Mouse (Mus musculus) G1E (cell line): ENCODE measurements around the gene Tmprss7. TPM values are rescaled to one million over a fixed set of nuclear protein-coding genes. Genes with fewer than 3 reads are reported as not detected.

Experiments used
- ATAC-seq: 2 replicates; pipeline ENCODE4 v1.8.0; 2016; ENCODE audit warnings: mild to moderate bottlenecking; ENCODE audit not compliant: insufficient number of reproducible peaks, poor library complexity, low FRiP score, severe bottlenecking; ENCODE audit errors: extremely low read depth
- DNase-seq: peaks from one replicate; pipeline ENCODE4 v3.0.0; 2012; ENCODE audit warnings: low spot score
- H3K27me3 ChIP-seq: 2 replicates; pipeline ENCODE4 v1.6.1; 2012; ENCODE audit warnings: mild to moderate bottlenecking, low read length, inconsistent platforms; ENCODE audit not compliant: insufficient read depth
- H3K36me3 ChIP-seq: replicated peaks from 2 replicates; pipeline ENCODE3; 2012; ENCODE audit warnings: mild to moderate bottlenecking, inconsistent platforms
- H3K4me1 ChIP-seq: 2 replicates; pipeline ENCODE4 v1.6.1; 2012; ENCODE audit warnings: low read depth, low read length, inconsistent platforms, mixed read lengths; ENCODE audit not compliant: insufficient read depth
- H3K4me3 ChIP-seq: 2 replicates; pipeline ENCODE4 v1.5.1; 2012; ENCODE audit warnings: low read depth, mild to moderate bottlenecking, inconsistent platforms, low read length, moderate library complexity, mixed read lengths
- H3K9me3 ChIP-seq: replicated peaks from 2 replicates; pipeline ENCODE4 v1.6.1; 2012; ENCODE audit warnings: inconsistent platforms
- CTCF ChIP-seq: IDR thresholded peaks from 2 replicates; pipeline ENCODE4 v1.5.1; 2012; ENCODE audit warnings: low read depth, low read length, inconsistent platforms, mixed read lengths
- GATA1 ChIP-seq: IDR thresholded peaks from 2 replicates; pipeline ENCODE4 v1.6.1; 2012; ENCODE audit warnings: borderline replicate concordance, low read length, inconsistent platforms, mixed read lengths
- GATA2 ChIP-seq: IDR thresholded peaks from 2 replicates; pipeline ENCODE4 v1.6.1; 2012; ENCODE audit warnings: low read depth, low read length, inconsistent platforms, borderline replicate concordance
- POLR2AphosphoS5 ChIP-seq: IDR thresholded peaks from 2 replicates; pipeline ENCODE4 v1.6.1; 2012; ENCODE audit warnings: low read depth, low read length, inconsistent platforms; ENCODE audit not compliant: insufficient replicate concordance
- TAL1 ChIP-seq: conservative IDR thresholded peaks from 2 replicates; pipeline ENCODE4 v1.6.1; 2012; ENCODE audit warnings: low read depth, low read length, inconsistent platforms, mixed read lengths
- polyA plus RNA-seq: library from polyadenylated mRNA; stranded (reverse); fragments of >175 nt; gene quantifications from 2 replicates; pipeline ENCODE4 v1.2.3, GENCODE M21; 2012
- total RNA-seq, 2 experiments: library from RNA; stranded (forward) in 1 of 2; stranded (reverse) in 1 of 2; fragments of 200-1000 nt in 1 of 2; fragments of >200 nt in 1 of 2; fragmentation: Nextera tagmentation in 1 of 2; gene quantifications; 2 replicates each; pipeline ENCODE4 v1.2.3; 2014 to 2017

Gene Tmprss7
- total and polyA plus RNA-seq, 3 experiments, result 1.8 TPM; not detected in 2

GRCm38 (mm10) chr16:45676462-45676861 is 17.0 kb downstream of the Tmprss7 start:
- Histone ChIP-seq H3K4me1 (no peaks in the 10 kb centered on the region), H3K36me3 (no peaks in the 10 kb centered on the region), H3K27me3 (0 out of 2 replicates have a peak, but pooled peaks cover 3% of the 10 kb centered on the region), H3K4me3 (no peak overlapping the region), H3K9me3 (no peaks in the 10 kb centered on the region)
- DNase-seq (no peak), ATAC-seq (no peak)
- TF ChIP-seq GATA2 (no peak), POLR2AphosphoS5 (no peak), TAL1 (no peak), CTCF (no peak), GATA1 (no peak)

GRCm38 (mm10) chr16:45670005-45670404 is 23.5 kb downstream of the Tmprss7 start:
- DNase-seq, result no peak
- H3K4me3 ChIP-seq, result no peak overlapping the region
- TF ChIP-seq POLR2AphosphoS5 (no peak), GATA1 (no peak), TAL1 (no peak), CTCF (no peak), GATA2 (no peak)
- ATAC-seq, result no peak
- H3K36me3 ChIP-seq, result no peaks in the 10 kb centered on the region
- no peaks in the 10 kb centered on the region for H3K4me1 ChIP-seq
- H3K27me3 ChIP-seq, result no peaks in the 10 kb centered on the region
- H3K9me3 ChIP-seq, result no peaks in the 10 kb centered on the region

GRCm38 (mm10) chr16:45668178-45668577 is 25.3 kb downstream of the Tmprss7 start:
- no peaks in the 10 kb centered on the region for H3K4me1 ChIP-seq
- no peaks in the 10 kb centered on the region for H3K36me3 ChIP-seq
- peak; percentile 19; the same call in 1 of the 2 replicates for ATAC-seq
- TF ChIP-seq POLR2AphosphoS5 (no peak), TAL1 (no peak), CTCF (no peak), GATA2 (no peak), GATA1 (no peak)
- no peak for DNase-seq
- H3K27me3 ChIP-seq, result no peaks in the 10 kb centered on the region
- H3K4me3 ChIP-seq, result no peak overlapping the region
- no peaks in the 10 kb centered on the region for H3K9me3 ChIP-seq

GRCm38 (mm10) chr16:45666136-45666535 is 27.3 kb downstream of the Tmprss7 start:
- ATAC-seq, result peak; percentile 90
- Histone ChIP-seq H3K9me3 (no peaks in the 10 kb centered on the region), H3K4me3 (no peak overlapping the region), H3K27me3 (no peaks in the 10 kb centered on the region), H3K4me1 (no peaks in the 10 kb centered on the region), H3K36me3 (no peaks in the 10 kb centered on the region)
- DNase-seq, result no peak
- no peak for TF ChIP-seq CTCF
- TF ChIP-seq GATA2, result no peak
- TF ChIP-seq POLR2AphosphoS5, result no peak
- TF ChIP-seq TAL1, result no peak
- no peak for TF ChIP-seq GATA1

GRCm38 (mm10) chr16:45662381-45662780 is 31.1 kb downstream of the Tmprss7 start:
- H3K36me3 ChIP-seq, result no peaks in the 10 kb centered on the region
- no peaks in the 10 kb centered on the region for H3K4me1 ChIP-seq
- DNase-seq, result no peak

GRCm38 (mm10) chr16:45659596-45659995 is 33.9 kb downstream of the Tmprss7 start:
- Histone ChIP-seq H3K4me1 (no peaks in the 10 kb centered on the region), H3K36me3 (no peaks in the 10 kb centered on the region)

More at GRCm38 (mm10) chr16:45662381-45662780, 31.1 kb downstream of the Tmprss7 start:
- H3K27me3 ChIP-seq, result no peaks in the 10 kb centered on the region
- no peak overlapping the region for H3K4me3 ChIP-seq
- no peak for ATAC-seq
- no peak for TF ChIP-seq GATA1
- no peak for TF ChIP-seq POLR2AphosphoS5
- no peak for TF ChIP-seq TAL1
- TF ChIP-seq CTCF, result no peak
- no peak for TF ChIP-seq GATA2
- no peaks in the 10 kb centered on the region for H3K9me3 ChIP-seq

GRCm38 (mm10) chr16:45658248-45658647 is 35.2 kb downstream of the Tmprss7 start:
- no peak for ATAC-seq
- H3K4me1 ChIP-seq, result no peaks in the 10 kb centered on the region

More at GRCm38 (mm10) chr16:45659596-45659995, 33.9 kb downstream of the Tmprss7 start:
- Histone ChIP-seq H3K4me3 (no peak overlapping the region), H3K9me3 (no peaks in the 10 kb centered on the region), H3K27me3 (no peaks in the 10 kb centered on the region)
- no peak for TF ChIP-seq CTCF
- no peak for TF ChIP-seq TAL1
- TF ChIP-seq GATA1, result no peak
- no peak for TF ChIP-seq POLR2AphosphoS5
- TF ChIP-seq GATA2, result no peak
- DNase-seq, result no peak
- ATAC-seq, result no peak

More at GRCm38 (mm10) chr16:45658248-45658647, 35.2 kb downstream of the Tmprss7 start:
- no peak for TF ChIP-seq POLR2AphosphoS5
- TF ChIP-seq GATA1, result no peak
- TF ChIP-seq GATA2, result no peak
- no peaks in the 10 kb centered on the region for H3K36me3 ChIP-seq
- H3K9me3 ChIP-seq, result no peaks in the 10 kb centered on the region
- H3K4me3 ChIP-seq, result no peak overlapping the region
- no peak for DNase-seq
- H3K27me3 ChIP-seq, result peaks cover 7% of the 10 kb centered on the region; the same call in 1 of the 2 replicates
